ENCODE assay signal across 10 mouse cellular contexts in the genomic region with DNA sequence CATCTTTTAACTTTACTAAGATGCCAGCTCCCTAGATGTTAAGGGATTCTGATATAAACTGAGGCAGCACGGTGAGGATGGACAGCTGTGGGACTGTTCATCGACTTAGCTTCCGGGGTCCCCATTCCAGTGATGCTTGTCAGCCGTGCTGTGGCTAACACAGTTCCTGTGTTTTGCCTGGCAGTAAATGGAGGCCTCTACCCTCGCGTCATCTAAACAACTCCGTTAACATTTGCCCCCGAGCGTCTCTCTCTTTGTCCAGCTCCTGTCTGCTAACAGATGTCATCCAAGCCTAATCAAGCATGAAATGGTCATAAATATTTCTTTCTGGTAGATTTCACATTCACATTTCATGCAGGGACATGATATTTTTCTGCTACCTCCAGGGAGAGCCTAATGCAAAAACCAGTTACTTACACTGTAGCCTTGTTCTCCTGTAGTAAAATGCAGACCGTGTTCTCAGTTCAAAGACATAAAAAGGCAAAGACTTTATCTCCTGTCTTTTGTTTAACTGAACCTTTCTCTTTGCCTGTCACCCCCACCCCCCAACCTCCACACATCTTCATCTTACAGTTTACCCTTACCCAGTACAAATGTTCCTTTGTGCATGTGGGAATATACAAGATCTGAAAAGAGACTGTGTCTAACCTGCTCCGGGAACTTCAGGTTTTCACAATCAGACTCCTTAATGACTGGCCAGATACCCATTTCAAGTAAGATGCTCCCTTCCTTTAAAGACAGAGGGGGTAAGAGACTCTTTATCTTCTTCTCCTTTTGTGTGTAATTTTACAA.
A peak's percentile ranks its signal among the peaks of the same experiment; 100 is the strongest.
DNase-seq lines count a peak whose midpoint lies in the region; ATAC-seq and TF ChIP-seq lines count a peak whose summit lies in the region.
"Had no signal": no experiment of that assay in that cellular context is flagged by ENCODE, and none has a peak within 500 bp of the region (broad histone marks: within the 10 kb centered on the region; RNA-seq: fewer than 3 reads in every experiment).

No protein-coding gene starts in this region.

- no peaks in the 10 kb centered on the region for H3K9me3 ChIP-seq in lung, embryonic 14.5 days (ENCODE audit: low read depth, low read length)
- no peaks in the 10 kb centered on the region for H3K9me3 ChIP-seq in hindbrain, embryonic 12.5 days (replicated peaks)
- H3K9me3 ChIP-seq in neural tube, embryonic 13.5 days = no peaks in the 10 kb centered on the region

- no peak for TF ChIP-seq CTCF in lung, embryonic 14.5 days (IDR thresholded peaks at IDR 0.05; ENCODE audit: low read depth)

- H3K4me3 ChIP-seq in lung, embryonic 14.5 days (ENCODE audit: low read depth, low read length) = no peak overlapping the region
- no peak overlapping the region for H3K4me3 ChIP-seq in hindbrain, embryonic 12.5 days
- H3K4me3 ChIP-seq in neural tube, embryonic 13.5 days = no peak overlapping the region

- H3K36me3 ChIP-seq in lung, embryonic 14.5 days (ENCODE audit: insufficient read depth) = no peaks in the 10 kb centered on the region
- H3K36me3 ChIP-seq in hindbrain, embryonic 12.5 days = no peaks in the 10 kb centered on the region
- no peaks in the 10 kb centered on the region for H3K36me3 ChIP-seq in neural tube, embryonic 13.5 days

- H3K4me1 ChIP-seq in lung, embryonic 14.5 days (ENCODE audit: insufficient read depth) = peaks cover 8% of the 10 kb centered on the region
- peaks cover 49% of the 10 kb centered on the region for H3K4me1 ChIP-seq in hindbrain, embryonic 12.5 days
- H3K4me1 ChIP-seq in neural tube, embryonic 13.5 days (replicated peaks) = peaks cover 56% of the 10 kb centered on the region

- no peak overlapping the region for H3K4me2 ChIP-seq in lung, embryonic 14.5 days
- H3K4me2 ChIP-seq in hindbrain, embryonic 12.5 days (replicated peaks) = no peak overlapping the region
- H3K4me2 ChIP-seq in neural tube, embryonic 13.5 days = peak overlapping the region; percentile 13; the same call in 1 of the 2 replicates

- H3K27ac ChIP-seq in lung, embryonic 14.5 days (ENCODE audit: low read depth) = peak overlapping the region; percentile 25; the same call in 1 of the 2 replicates
- H3K27ac ChIP-seq in hindbrain, embryonic 12.5 days = peak overlapping the region; percentile 18; the same call in 1 of the 2 replicates
- H3K27ac ChIP-seq in neural tube, embryonic 13.5 days (replicated peaks) = peak overlapping the region; percentile 28; the same call in 1 of the 2 replicates

- no peaks in the 10 kb centered on the region for H3K27me3 ChIP-seq in lung, embryonic 14.5 days (ENCODE audit: insufficient read depth, low read length)
- H3K27me3 ChIP-seq in hindbrain, embryonic 12.5 days = no peaks in the 10 kb centered on the region
- H3K27me3 ChIP-seq in neural tube, embryonic 13.5 days = no peaks in the 10 kb centered on the region

- no peak overlapping the region for H3K9ac ChIP-seq in lung, embryonic 14.5 days
- no peak overlapping the region for H3K9ac ChIP-seq in hindbrain, embryonic 12.5 days
- 0 out of 2 replicates have a peak overlapping the region, but pooled peaks have one; percentile 17 for H3K9ac ChIP-seq in neural tube, embryonic 13.5 days

- whole genome bisulfite sequencing in lung, embryonic 14.5 days = 21% methylated on average over 11 of the region's 11 CpGs
- 10% methylated on average over 11 of the region's 11 CpGs for WGBS in hindbrain, embryonic 12.5 days
- 3% methylated on average over 11 of the region's 11 CpGs for WGBS in neural tube, embryonic 13.5 days

- peak; percentile 45; the same call in 1 of the 2 replicates for ATAC-seq in lung, embryonic 14.5 days (ENCODE audit: insufficient read depth)
- ATAC-seq in hindbrain, embryonic 12.5 days (ENCODE audit: low FRiP score) = peak; percentile 54
- ATAC-seq in neural tube, embryonic 13.5 days (ENCODE audit: low read depth) = peak; percentile 54

- DNase-seq in cerebellum, postnatal 10 days = peak; percentile 11 to 17
- no peak for DNase-seq in cerebellum, postnatal 4 days (ENCODE audit: low spot score in 2 of 2)
- peak; percentile 57 for DNase-seq in lung, embryonic 14.5 days
- DNase-seq in lung, postnatal 36 days = no peak
- no peak for DNase-seq in layer of hippocampus, adult 8-10 months (ENCODE audit: low spot score in 2 of 2)
- DNase-seq in layer of hippocampus, postnatal 10 days (ENCODE audit: low spot score in 2 of 2) = no peak
- DNase-seq: cerebellum, adult 18-20 months; kidney, adult 8-10 months had no signal

Comparison
In these comparisons a context has a peak if more than half of its experiments do, and no peak if none do; other contexts are left out.
1. DNase-seq: peak in cerebellum, postnatal 10 days (2 of 2) and lung, embryonic 14.5 days (single experiment); none in cerebellum, postnatal 4 days (0 of 2), lung, postnatal 36 days (single experiment), layer of hippocampus, adult 8-10 months (0 of 2) and layer of hippocampus, postnatal 10 days (0 of 2).
2. Peak in every context shown above with its lines, with median percentiles within 50 percentile points of each other: ATAC-seq and H3K27ac ChIP-seq.